Mouse (Mus musculus) brain, adult 2 months (tissue): ENCODE results near the gene Gm9736.
"Not testable (repeated sequence)": the region's sequence is repeated elsewhere in the genome, so short reads cannot be mapped to it uniquely, and the experiment has no call there.

Source experiments
- DNase-seq: peaks from one replicate; pipeline ENCODE4 v3.0.0; 2011; ENCODE audit warnings: low read depth, low spot score

Gene Gm9736

DNA sequence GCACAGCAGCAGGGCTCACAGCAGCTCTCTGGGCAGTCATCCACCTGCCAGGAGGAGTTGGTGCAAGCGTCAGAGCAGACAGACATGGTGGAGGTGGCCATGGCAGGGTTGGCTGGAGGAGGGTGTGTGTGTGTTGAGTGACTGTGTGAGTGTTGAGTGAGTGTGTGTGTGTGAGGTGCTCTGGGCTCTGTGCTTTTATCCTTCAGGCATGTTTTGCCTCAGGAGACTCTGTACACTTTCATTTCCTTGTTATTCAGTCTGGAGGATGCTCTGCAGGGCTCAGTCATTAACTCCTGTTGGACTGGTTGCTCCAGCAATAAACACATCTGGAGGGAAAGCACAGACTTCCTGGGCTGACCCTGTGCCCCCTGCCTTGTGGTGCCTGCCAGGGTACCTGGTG, at the start of gene Gm9736:
Gene Gm9736, minus strand, starts transcription at position 101 of the 400 bp plus-strand sequence.
- DNase-seq: not testable (repeated sequence)

DNA sequence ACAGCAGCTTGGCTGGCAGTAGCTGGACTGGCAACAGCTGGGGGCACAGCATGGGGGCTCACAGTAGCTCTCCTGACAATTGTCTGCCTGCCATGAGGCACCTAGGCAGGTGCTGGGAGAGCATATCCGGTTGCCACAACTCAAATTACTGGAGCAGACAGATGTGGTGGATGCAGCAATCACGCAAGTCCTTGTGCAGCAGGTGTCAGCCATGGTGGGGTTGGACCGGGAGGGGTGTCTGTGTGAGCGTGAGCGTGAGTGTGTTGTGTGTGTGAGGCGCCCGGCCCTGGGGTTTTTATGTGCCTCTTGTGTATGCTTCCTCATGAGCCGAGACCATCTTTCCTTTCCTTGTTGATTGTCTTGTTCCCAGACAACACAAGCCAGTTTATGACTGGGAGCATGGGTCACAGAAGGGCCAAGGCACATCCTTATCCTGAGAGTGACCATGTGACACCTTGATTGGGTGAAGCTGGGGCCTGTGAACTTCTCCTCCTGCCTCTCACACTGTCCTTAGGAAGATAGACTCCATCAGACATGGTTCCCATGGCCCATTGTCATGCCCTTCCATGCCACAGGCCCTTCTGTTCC, 47.9 kb upstream of the Gm9736 start, which contains the start of gene Gm19668:
Gene Gm19668, minus strand, starts transcription at position 213 of the 588 bp plus-strand sequence.
- DNase-seq: no peak

DNA sequence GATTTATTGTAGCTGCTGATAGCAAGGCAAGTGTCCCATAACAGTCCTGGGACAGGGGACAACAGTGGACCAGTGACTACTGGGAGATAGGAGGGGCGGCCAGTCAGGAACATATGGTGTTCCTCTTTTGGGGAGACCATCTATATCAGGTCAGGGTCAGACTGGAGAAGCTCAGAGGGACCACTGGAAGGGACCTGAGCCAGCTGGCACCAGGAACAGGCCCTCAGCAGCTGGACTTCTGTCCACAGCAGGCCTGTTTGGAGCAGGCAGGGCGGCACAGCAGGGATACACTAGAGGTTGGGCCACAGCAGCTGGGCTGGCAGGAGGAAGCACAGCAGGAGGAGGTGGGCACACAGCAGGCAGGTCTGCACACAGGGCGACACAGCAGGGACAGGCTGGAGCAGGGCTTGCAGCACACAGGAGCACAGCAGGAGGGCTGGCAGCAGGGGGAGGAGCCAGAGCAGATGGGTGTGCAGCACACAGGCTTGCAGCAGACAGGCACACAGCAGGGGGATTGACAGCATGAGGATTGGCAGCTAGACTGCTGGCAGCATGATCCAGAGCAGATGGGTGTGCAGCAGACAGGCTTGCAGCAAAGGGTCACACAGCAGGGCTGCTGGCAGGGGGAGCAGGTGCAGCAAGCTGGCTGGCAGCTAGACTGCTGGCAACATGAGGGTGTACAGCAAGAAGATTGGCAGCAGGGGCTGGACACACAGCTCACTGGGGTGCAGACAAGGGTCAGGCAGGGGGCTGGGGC, 47.2 kb upstream of the Gm9736 start:
- peak; percentile 23 for DNase-seq

DNA sequence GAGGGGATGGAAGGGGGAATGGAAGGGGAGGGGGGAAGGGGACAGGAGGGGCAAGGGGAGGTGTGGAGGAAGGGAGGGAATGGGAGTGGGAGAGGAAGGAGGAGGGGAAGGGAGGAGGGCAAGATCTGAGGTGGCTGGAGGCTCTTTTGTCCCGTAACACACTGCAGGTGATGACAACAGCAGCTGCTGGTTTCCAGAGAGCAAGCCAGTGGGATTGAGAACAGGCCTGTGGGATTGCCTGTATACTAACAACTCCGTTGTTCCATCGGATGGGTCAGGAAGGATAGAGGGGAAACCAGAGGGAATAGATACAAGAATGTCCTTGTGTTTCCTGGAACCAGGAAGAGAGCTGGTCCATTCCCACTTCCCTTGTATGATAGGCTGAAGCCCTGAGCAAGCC, 46.5 kb upstream of the Gm9736 start:
- DNase-seq: no peak

DNA sequence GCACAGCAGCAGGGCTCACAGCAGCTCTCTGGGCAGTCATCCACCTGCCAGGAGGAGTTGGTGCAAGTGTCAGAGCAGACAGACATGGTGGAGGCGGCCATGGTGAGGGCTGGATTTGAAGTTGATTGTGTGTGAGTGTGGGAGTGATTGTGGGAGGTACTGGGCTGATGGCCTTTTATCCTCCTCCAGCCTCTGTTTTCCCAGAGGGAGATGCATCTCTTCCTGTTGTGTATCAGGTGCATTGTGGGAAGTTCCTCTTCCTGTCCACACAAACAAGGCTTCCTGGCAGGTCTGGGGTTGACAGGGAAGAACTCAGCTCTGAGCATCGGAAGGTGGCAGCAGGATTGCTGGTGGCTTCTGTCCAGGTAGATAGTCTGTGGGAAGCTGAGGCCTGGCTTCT, 43.8 kb upstream of the Gm9736 start, which contains the start of gene Gm9639:
Gene Gm9639, minus strand, starts transcription at position 101 of the 400 bp plus-strand sequence.
- no peak for DNase-seq

DNA sequence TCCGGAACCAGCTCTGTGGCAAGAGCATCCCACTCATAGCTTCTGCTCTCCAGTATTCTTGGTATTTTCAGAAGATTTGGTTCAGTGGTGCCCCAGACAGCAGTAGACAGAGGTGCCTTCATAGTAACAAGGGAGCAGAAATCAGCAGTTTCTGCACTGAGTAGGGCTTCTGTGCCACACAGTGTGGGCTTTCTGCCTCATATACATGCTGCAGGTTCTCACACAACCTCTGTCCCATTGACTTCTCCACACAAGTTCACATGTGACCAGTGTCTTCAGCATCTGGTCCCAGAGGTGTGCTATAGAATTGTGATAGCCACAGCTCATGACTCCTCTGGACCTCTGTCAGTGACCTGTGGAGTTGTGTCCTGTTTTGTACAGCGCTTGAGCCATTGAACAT, 37.5 kb upstream of the Gm9736 start:
- DNase-seq: no peak

DNA sequence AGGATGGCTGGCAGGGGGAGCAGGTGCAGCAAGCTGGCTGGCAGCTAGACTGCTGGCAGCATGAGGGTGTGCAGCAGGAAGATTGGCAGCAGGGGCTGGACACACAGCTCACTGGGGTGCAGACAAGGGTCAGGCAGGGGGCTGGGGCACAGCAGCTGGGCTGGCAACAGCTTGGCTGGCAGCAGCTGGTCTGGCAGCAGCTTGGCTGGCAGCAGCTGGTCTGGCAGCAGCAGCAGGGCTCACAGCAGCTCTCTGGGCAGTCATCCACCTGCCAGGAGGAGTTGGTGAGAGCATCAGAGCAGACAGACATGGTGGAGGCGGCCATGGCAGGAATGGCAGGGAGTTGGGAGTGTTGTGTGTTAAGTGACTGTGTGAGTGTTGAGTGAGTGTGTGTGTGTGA, 36.7 kb upstream of the Gm9736 start, which contains the start of gene Gm7137:
Gene Gm7137, minus strand, starts transcription at position 325 of the 400 bp plus-strand sequence.
- DNase-seq: not testable (repeated sequence)

DNA sequence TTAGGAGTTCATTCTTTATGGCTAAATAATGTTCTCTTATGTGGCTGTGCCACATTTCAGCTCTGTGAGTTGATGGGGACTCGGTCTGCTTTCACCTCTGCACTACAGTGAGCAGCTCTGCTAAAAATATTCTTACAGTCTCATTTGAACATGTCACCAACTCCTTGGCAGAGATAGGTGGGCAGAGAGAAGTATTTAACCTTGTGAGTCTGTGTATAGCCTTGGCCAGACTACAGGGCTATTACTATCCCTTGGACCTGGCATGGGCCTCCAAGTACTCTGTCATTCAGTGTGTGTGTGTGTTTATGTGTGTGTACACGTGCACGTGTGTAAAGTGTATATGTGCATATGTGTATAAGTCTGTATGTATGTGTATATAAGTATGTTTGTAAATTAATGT, 32.2 kb upstream of the Gm9736 start:
- not testable (repeated sequence) for DNase-seq

DNA sequence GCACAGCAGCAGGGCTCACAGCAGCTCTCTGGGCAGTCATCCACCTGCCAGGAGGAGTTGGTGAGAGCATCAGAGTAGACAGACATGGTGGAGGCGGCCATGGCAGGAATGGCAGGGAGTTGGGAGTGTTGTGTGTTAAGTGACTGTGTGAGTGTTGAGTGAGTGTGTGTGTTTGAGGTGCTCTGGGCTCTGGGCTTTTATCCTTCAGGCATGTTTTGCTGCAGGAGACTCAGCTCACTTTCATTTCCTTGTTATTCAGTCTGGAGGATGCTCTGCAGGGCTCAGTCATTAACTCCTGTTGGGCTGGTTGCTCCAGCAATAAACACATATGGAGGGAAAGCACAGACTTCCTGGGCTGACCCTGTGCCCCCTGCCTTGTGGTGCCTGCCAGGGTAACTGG, 31.3 kb upstream of the Gm9736 start, which contains the start of gene Gm3250:
Gene Gm3250, minus strand, starts transcription at position 101 of the 400 bp plus-strand sequence.
- DNase-seq: not testable (repeated sequence)

DNA sequence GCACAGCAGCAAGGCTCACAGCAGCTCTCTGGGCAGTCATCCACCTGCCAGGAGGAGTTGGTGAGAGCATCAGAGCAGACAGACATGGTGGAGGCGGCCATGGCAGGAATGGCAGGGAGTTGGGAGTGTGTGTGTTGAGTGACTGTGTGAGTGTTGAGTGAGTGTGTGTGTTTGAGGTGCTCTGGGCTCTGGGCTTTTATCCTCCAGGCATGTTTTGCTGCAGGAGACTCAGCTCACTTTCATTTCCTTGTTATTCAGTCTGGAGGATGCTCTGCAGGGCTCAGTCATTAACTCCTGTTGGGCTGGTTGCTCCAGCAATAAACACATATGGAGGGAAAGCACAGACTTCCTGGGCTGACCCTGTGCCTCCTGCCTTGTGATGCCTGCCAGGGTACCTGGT, 25.7 kb upstream of the Gm9736 start, which contains the start of gene Gm7138:
Gene Gm7138, minus strand, starts transcription at position 101 of the 400 bp plus-strand sequence.
- DNase-seq: not testable (repeated sequence)

DNA sequence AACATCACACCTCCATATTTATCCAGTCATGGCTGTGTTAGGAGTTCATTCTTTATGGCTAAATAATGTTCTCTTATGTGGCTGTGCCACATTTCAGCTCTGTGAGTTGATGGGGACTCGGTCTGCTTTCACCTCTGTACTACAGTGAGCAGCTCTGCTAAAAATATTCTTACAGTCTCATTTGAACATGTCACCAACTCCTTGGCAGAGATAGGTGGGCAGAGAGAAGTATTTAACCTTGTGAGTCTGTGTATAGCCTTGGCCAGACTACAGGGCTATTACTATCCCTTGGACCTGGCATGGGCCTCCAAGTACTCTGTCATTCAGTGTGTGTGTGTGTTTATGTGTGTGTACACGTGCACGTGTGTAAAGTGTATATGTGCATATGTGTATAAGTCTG, 21.0 kb upstream of the Gm9736 start:
- DNase-seq: not testable (repeated sequence)

DNA sequence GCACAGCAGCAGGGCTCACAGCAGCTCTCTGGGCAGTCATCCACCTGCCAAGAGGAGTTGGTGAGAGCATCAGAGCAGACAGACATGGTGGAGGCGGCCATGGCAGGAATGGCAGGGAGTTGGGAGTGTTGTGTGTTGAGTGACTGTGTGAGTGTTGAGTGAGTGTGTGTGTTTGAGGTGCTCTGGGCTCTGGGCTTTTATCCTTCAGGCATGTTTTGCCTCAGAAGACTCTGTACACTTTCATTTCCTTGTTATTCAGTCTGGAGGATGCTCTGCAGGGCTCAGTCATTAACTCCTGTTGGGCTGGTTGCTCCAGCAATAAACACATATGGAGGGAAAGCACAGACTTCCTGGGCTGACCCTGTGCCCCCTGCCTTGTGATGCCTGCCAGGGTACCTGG, 20.1 kb upstream of the Gm9736 start, which contains the start of gene Gm3238:
Gene Gm3238, minus strand, starts transcription at position 101 of the 400 bp plus-strand sequence.
- not testable (repeated sequence) for DNase-seq

DNA sequence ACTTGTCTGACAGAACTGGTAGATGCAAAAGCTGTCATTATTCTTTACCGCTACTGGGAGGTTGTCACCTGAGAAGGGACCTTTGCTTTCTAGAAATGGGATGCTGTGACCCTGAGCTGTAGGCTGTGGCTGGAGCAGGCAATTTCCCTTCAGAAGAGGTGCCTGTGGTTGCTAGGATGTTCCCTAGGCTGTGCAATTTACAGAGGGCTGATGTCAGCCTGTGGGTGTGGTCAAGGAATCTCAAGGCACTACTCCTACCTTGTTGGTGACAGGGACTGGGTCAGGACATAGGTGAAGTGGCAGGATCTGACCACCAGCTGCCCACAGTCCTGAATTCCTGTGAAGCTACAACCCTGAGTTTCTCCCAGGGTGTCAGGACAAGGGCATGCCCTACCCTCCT, 18.6 kb upstream of the Gm9736 start:
- no peak for DNase-seq

DNA sequence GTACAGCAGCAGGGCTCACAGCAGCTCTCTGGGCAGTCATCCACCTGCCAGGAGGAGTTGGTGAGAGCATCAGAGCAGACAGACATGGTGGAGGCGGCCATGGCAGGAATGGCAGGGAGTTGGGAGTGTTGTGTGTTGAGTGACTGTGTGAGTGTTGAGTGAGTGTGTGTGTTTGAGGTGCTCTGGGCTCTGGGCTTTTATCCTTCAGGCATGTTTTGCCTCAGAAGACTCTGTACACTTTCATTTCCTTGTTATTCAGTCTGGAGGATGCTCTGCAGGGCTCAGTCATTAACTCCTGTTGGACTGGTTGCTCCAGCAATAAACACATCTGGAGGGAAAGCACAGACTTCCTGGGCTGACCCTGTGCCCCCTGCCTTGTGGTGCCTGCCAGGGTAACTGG, 8.4 kb upstream of the Gm9736 start, which contains the start of gene Gm3233:
Gene Gm3233, minus strand, starts transcription at position 101 of the 400 bp plus-strand sequence.
- not testable (repeated sequence) for DNase-seq

DNA sequence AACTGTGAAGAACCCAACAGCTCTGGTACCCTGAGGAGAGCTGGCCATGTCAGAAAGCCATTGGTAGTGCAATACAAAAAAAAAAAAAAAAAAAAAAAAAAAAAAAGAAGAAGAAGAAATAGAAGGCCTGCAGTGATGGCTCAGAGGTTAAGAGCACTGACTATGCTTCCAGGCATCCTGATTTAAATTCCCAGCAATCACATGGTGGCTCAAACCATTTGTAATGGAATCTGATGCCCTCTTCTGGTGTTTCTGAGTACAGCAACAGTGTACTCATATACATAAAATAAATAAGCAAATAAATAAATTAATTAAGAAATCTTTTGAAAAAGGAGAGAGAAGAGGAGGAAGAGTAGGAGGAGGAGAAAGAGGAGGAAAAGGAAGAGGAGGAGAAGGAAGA, 2.3 kb upstream of the Gm9736 start:
- DNase-seq: no peak

DNA sequence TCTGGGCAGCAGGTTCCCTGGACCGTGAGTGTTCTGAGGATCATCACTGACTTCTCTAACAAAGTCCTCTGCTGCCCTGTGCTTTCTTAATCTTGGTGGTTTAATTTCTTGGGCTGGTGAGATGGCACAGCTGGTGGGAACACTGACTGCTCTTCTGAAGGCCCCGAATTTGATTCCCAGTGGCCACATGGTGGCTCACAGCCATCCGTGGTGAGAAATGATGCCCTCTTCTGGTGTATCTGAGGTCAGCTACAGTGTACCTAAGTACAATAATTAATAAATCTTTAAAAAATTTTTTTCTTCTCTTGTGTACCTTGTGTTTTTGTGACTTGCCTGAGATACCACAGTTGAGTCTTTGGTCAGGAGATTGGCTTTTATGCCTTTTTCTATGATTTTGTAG, 1.2 kb upstream of the Gm9736 start:
- not testable (repeated sequence) for DNase-seq

DNA sequence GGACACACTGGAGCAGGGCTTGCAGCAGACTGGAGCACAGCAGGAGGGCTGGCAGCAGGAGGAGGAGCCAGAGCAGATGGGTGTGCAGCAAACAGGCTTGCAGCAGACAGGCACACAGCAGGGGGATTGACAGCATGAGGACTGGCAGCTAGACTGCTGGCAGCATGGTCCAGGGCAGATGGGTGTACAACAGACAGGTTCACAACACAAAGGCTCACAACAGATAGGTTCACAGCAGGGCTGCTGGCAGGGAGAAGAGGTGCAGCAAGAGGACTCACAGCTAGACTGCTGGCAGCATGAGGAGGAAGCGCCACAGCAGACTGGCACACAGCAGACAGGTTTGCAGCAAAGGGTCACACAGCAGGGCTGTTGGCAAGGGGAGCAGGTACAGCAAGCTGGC, 468 bp downstream of the Gm9736 start:
- DNase-seq: not testable (repeated sequence)

DNA sequence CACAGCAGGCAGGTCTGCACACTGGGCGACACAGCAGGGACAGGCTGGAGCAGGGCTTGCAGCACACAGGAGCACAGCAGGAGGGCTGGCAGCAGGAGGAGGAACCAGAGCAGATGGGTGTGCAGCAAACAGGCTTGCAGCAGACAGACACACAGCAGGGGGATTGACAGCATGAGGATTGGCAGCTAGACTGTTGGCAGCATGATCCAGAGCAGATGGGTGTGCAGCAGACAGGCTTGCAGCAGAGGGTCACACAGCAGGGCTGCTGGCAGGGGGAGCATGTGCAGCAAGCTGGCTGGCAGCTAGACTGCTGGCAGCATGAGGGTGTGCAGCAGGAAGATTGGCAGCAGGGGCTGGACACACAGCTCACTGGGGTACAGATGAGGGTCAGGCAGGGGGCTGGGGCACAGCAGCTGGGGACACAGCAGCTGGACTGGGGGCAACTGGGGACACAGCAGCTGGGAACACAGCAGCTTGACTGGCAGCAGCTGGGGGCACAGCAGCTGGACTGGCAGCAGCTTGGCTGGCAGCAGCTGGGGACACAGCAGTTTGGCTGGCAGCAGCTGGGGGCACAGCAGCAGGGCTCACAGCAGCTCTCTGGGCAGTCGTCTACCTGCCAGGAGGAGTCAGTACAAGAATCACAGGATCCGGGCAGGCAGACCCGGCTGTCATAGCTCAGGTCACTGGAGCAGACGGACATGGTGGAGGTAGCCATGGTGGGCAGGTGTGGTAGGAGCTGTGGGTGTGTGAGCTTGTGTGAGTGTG, 9.0 kb downstream of the Gm9736 start, which contains the start of gene Gm18596:
Gene Gm18596, minus strand, starts transcription at position 715 of the 765 bp plus-strand sequence.
- not testable (repeated sequence) for DNase-seq

DNA sequence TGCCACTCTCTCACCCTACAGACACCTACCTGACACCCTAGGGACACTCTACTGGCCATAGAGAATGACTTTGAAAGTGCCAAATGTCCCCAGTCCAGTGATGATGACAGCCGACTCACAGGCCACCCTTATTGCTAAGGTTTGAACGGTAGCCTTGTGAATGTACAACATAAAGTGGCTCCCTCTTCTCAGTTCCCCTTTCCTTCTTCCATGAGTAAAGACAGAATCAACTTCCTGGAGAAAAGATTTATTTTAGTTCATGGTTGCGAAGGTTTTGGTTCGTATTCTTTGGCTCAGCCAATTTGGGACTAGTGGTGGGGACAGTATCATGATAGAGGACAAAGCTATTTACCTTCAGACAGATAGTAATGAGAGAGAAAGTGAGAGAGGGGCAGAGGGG, 12.2 kb downstream of the Gm9736 start:
- DNase-seq: no peak

DNA sequence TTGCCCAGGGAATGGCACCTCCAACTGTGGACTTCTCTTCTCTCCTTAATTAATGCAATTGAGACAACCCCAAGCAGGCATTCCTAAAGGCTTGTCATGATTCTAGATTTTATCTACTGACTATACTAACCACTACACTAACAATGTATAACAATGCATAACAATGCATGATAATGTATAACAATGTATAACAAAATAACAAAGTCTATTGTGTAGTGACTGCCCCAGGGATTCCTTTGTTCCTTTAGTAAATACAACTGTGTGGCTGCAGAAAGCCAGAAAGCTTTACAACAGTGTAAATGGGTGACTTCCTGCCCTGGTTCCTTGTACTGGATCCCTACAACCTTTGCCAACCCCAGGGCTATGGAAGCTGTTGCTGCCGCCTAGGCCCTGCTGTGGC, 15.2 kb downstream of the Gm9736 start:
- no peak for DNase-seq

DNA sequence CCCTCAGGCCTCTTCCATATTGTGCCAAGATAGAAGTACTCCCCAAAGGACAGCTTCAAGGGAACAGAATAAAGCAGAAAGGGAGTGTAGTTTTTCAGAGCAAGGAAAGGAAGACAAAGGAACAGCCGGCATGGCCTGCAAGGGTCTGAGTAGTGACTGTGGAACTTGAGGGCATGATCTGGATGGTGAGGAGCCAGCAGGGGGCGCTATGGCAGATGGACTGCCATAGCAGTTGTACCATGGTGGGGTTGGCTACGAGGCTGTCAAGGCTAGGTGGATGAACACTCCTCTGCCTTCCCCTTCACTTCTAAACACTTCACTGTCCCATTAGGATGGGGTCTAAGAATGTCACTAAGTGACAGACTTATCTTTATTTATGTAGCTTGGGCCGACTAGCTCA, 21.9 kb downstream of the Gm9736 start:
- no peak for DNase-seq

DNA sequence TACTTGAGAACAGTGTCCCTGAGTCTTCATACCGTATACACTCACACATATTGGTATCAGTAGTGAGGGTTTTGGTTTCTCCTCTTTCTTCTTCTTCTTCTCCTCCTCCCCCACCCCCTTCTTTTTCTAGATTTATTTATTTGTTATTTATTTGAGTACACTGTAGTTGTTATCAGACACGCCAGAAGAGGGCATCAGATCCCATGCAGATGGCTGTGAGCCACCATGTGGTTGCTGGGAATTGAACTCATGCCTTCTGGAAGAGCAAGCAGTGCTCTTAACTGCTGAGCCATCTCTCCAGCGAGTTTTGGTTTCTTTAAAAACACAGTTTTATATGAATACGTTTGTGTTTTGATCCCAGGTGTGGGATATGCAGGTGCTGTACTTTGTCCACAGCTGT, 22.9 kb downstream of the Gm9736 start:
- DNase-seq: peak; percentile 20
